Mouse (Mus musculus) gastrocnemius, adult 18-20 months (tissue): ENCODE data around the gene Zfp948. TPM values are rescaled to one million over a fixed set of nuclear protein-coding genes. Genes with fewer than 3 reads are reported as not detected.
"Not testable (repeated sequence)": the region's sequence is repeated elsewhere in the genome, so short reads cannot be mapped to it uniquely, and the experiment has no call there.

Experiments used
- DNase-seq: peaks from one replicate; pipeline ENCODE4 v3.0.0; 2021; ENCODE audit warnings: low spot score
- total RNA-seq, 2 experiments: library from RNA; stranded (reverse); gene quantifications; 2 replicates each; pipeline ENCODE4 v1.2.3; 2021

Zfp948 gene
- total RNA-seq, 2 experiments from 2014 or later, result 2.3 to 3.2 TPM

GRCm38 (mm10) chr17:21635758-21636157 lies 69.0 kb downstream of the Zfp948 start:
- not testable (repeated sequence) for DNase-seq

Other genes starting within 250 kb of the Zfp948 start
- gene Zfp677, start 183.3 kb upstream of the Zfp948 start, total RNA-seq, result 1 to 10 TPM in 1 of 2 experiments, under 1 TPM in 1; 0.66 to 1.1 TPM
- gene Zfp54, start 143.8 kb upstream of the Zfp948 start, total RNA-seq, result 1 to 10 TPM in 1 of 2 experiments, under 1 TPM in 1; 0.66 to 1.0 TPM
- gene Zfp51, start 116.6 kb upstream of the Zfp948 start, total RNA-seq, result 10 to 100 TPM in 1 of 2 experiments, 1 to 10 TPM in 1; 9.4 to 10.3 TPM
- 1 to 10 TPM; 1.1 to 1.2 TPM for gene Zfp53, start 78.0 kb upstream of the Zfp948 start, total RNA-seq
- 1 to 10 TPM; 6.4 to 8.7 TPM for gene Zfp52, start 31.5 kb upstream of the Zfp948 start, total RNA-seq
- gene Zfp983, start 83.6 kb downstream of the Zfp948 start, total RNA-seq, result 1 to 10 TPM; 1.7 to 1.9 TPM
- gene Gm10226, start 124.9 kb downstream of the Zfp948 start, total RNA-seq, result 1 to 10 TPM in 1 of 2 experiments, not detected in 1; 3.5 TPM
- under 1 TPM; 0.66 to 0.73 TPM for gene Zfp760, start 140.7 kb downstream of the Zfp948 start, total RNA-seq
- gene Zfp229, start 163.8 kb downstream of the Zfp948 start, total RNA-seq, result 1 to 10 TPM; 5.0 to 5.8 TPM